Mouse (Mus musculus): ENCODE measurements around the gene Cmtm8. TPM values are rescaled to one million over a fixed set of nuclear protein-coding genes. Genes with fewer than 3 reads are reported as not detected.

Cmtm8 gene
- polyA plus RNA-seq, 1 experiment from 2014 or later: 17.6 TPM

- no peak overlapping the region for H3K4me3 ChIP-seq (ENCODE audit: low read depth, low read length)
- no peaks in the 10 kb centered on the region for H3K9me3 ChIP-seq (ENCODE audit: control insufficient read depth, low read length)
- H3K36me3 ChIP-seq (ENCODE audit: control insufficient read depth, insufficient read depth, low read length): no peaks in the 10 kb centered on the region
- H3K4me2 ChIP-seq (ENCODE audit: low read depth, severe bottlenecking): no peak overlapping the region
- no peaks in the 10 kb centered on the region for H3K27me3 ChIP-seq (ENCODE audit: control insufficient read depth, insufficient read depth, low read length)
- no peak for DNase-seq (ENCODE audit: low spot score)
- ATAC-seq (ENCODE audit: insufficient number of reproducible peaks, low FRiP score, low TSS enrichment, low read depth): no peak
- no peaks in the 10 kb centered on the region for H3K4me1 ChIP-seq (ENCODE audit: control insufficient read depth, insufficient read depth, low read length)
- 96% methylated on average over 7 of the region's 7 CpGs for WGBS
- H3K9ac ChIP-seq (ENCODE audit: low read length): no peak overlapping the region
- H3K27ac ChIP-seq (replicated peaks; ENCODE audit: low read depth, low read length): no peak overlapping the region
Measured at GRCm38 (mm10) chr9:114816121-114816520, 27.8 kb downstream of the Cmtm8 start.

- 67% methylated on average over 4 of the region's 4 CpGs for WGBS
- Histone ChIP-seq H3K4me2 (ENCODE audit: low read depth, severe bottlenecking) (no peak overlapping the region), H3K4me1 (ENCODE audit: control insufficient read depth, insufficient read depth, low read length) (no peaks in the 10 kb centered on the region), H3K4me3 (ENCODE audit: low read depth, low read length) (no peak overlapping the region), H3K27ac (replicated peaks; ENCODE audit: low read depth, low read length) (no peak overlapping the region), H3K9ac (ENCODE audit: low read length) (no peak overlapping the region), H3K36me3 (ENCODE audit: control insufficient read depth, insufficient read depth, low read length) (no peaks in the 10 kb centered on the region), H3K27me3 (ENCODE audit: control insufficient read depth, insufficient read depth, low read length) (no peaks in the 10 kb centered on the region), H3K9me3 (ENCODE audit: control insufficient read depth, low read length) (no peaks in the 10 kb centered on the region)
- ATAC-seq (ENCODE audit: insufficient number of reproducible peaks, low FRiP score, low TSS enrichment, low read depth): no peak
- peak; percentile 47 for DNase-seq (ENCODE audit: low spot score)
Measured at GRCm38 (mm10) chr9:114815315-114815714, 28.6 kb downstream of the Cmtm8 start.

GRCm38 (mm10) chr9:114812001-114812400, 32.0 kb downstream of the Cmtm8 start:
- DNase-seq (ENCODE audit: low spot score) (no peak), ATAC-seq (ENCODE audit: insufficient number of reproducible peaks, low FRiP score, low TSS enrichment, low read depth) (no peak)
- Histone ChIP-seq H3K4me1 (ENCODE audit: control insufficient read depth, insufficient read depth, low read length) (no peaks in the 10 kb centered on the region), H3K9me3 (ENCODE audit: control insufficient read depth, low read length) (no peaks in the 10 kb centered on the region), H3K27ac (replicated peaks; ENCODE audit: low read depth, low read length) (no peak overlapping the region), H3K4me3 (ENCODE audit: low read depth, low read length) (no peak overlapping the region), H3K36me3 (ENCODE audit: control insufficient read depth, insufficient read depth, low read length) (no peaks in the 10 kb centered on the region), H3K4me2 (ENCODE audit: low read depth, severe bottlenecking) (no peak overlapping the region), H3K27me3 (ENCODE audit: control insufficient read depth, insufficient read depth, low read length) (no peaks in the 10 kb centered on the region), H3K9ac (ENCODE audit: low read length) (no peak overlapping the region)
- 82% methylated on average over 4 of the region's 4 CpGs for WGBS

- DNase-seq (ENCODE audit: low spot score): no peak
- Histone ChIP-seq H3K9me3 (ENCODE audit: control insufficient read depth, low read length) (no peaks in the 10 kb centered on the region), H3K4me1 (ENCODE audit: control insufficient read depth, insufficient read depth, low read length) (no peaks in the 10 kb centered on the region)
Measured at GRCm38 (mm10) chr9:114810837-114811236, 33.1 kb downstream of the Cmtm8 start.

GRCm38 (mm10) chr9:114808671-114809070, 35.3 kb downstream of the Cmtm8 start:
- H3K9ac ChIP-seq (ENCODE audit: low read length): no peak overlapping the region
- H3K36me3 ChIP-seq (ENCODE audit: control insufficient read depth, insufficient read depth, low read length): no peaks in the 10 kb centered on the region
- DNase-seq (ENCODE audit: low spot score) (no peak), ATAC-seq (ENCODE audit: insufficient number of reproducible peaks, low FRiP score, low TSS enrichment, low read depth) (no peak)
- H3K4me2 ChIP-seq (ENCODE audit: low read depth, severe bottlenecking): no peak overlapping the region
- H3K4me1 ChIP-seq (ENCODE audit: control insufficient read depth, insufficient read depth, low read length): no peaks in the 10 kb centered on the region
- WGBS: 84% methylated on average over 5 of the region's 5 CpGs
- H3K27me3 ChIP-seq (ENCODE audit: control insufficient read depth, insufficient read depth, low read length): no peaks in the 10 kb centered on the region
- H3K4me3 ChIP-seq (ENCODE audit: low read depth, low read length): no peak overlapping the region
- H3K9me3 ChIP-seq (ENCODE audit: control insufficient read depth, low read length): no peaks in the 10 kb centered on the region
- no peak overlapping the region for H3K27ac ChIP-seq (replicated peaks; ENCODE audit: low read depth, low read length)

More at GRCm38 (mm10) chr9:114810837-114811236, 33.1 kb downstream of the Cmtm8 start:
- Histone ChIP-seq H3K27ac (replicated peaks; ENCODE audit: low read depth, low read length) (no peak overlapping the region), H3K9ac (ENCODE audit: low read length) (no peak overlapping the region), H3K36me3 (ENCODE audit: control insufficient read depth, insufficient read depth, low read length) (no peaks in the 10 kb centered on the region), H3K4me2 (ENCODE audit: low read depth, severe bottlenecking) (no peak overlapping the region), H3K4me3 (ENCODE audit: low read depth, low read length) (no peak overlapping the region), H3K27me3 (ENCODE audit: control insufficient read depth, insufficient read depth, low read length) (no peaks in the 10 kb centered on the region)
- no peak for ATAC-seq (ENCODE audit: insufficient number of reproducible peaks, low FRiP score, low TSS enrichment, low read depth)
- WGBS: 93% methylated on average over 11 of the region's 11 CpGs

GRCm38 (mm10) chr9:114807261-114807660, 36.7 kb downstream of the Cmtm8 start:
- DNase-seq (ENCODE audit: low spot score) (no peak), ATAC-seq (ENCODE audit: insufficient number of reproducible peaks, low FRiP score, low TSS enrichment, low read depth) (no peak)
- H3K4me3 ChIP-seq (ENCODE audit: low read depth, low read length): no peak overlapping the region
- H3K9ac ChIP-seq (ENCODE audit: low read length): no peak overlapping the region
- H3K27ac ChIP-seq (replicated peaks; ENCODE audit: low read depth, low read length): no peak overlapping the region
- no peaks in the 10 kb centered on the region for H3K4me1 ChIP-seq (ENCODE audit: control insufficient read depth, insufficient read depth, low read length)
- H3K4me2 ChIP-seq (ENCODE audit: low read depth, severe bottlenecking): no peak overlapping the region
- no peaks in the 10 kb centered on the region for H3K27me3 ChIP-seq (ENCODE audit: control insufficient read depth, insufficient read depth, low read length)
- H3K9me3 ChIP-seq (ENCODE audit: control insufficient read depth, low read length): no peaks in the 10 kb centered on the region
- no peaks in the 10 kb centered on the region for H3K36me3 ChIP-seq (ENCODE audit: control insufficient read depth, insufficient read depth, low read length)
- WGBS: 69% methylated on average over 8 of the region's 8 CpGs

GRCm38 (mm10) chr9:114805151-114805671, 38.7 kb downstream of the Cmtm8 start:
- Histone ChIP-seq H3K4me1 (ENCODE audit: control insufficient read depth, insufficient read depth, low read length) (no peaks in the 10 kb centered on the region), H3K9ac (ENCODE audit: low read length) (no peak overlapping the region), H3K27me3 (ENCODE audit: control insufficient read depth, insufficient read depth, low read length) (no peaks in the 10 kb centered on the region), H3K9me3 (ENCODE audit: control insufficient read depth, low read length) (no peaks in the 10 kb centered on the region), H3K27ac (replicated peaks; ENCODE audit: low read depth, low read length) (no peak overlapping the region), H3K36me3 (ENCODE audit: control insufficient read depth, insufficient read depth, low read length) (no peaks in the 10 kb centered on the region), H3K4me3 (ENCODE audit: low read depth, low read length) (no peak overlapping the region), H3K4me2 (ENCODE audit: low read depth, severe bottlenecking) (no peak overlapping the region)
- 90% methylated on average over 19 of the region's 19 CpGs for WGBS
- no peak for DNase-seq (ENCODE audit: low spot score)
- no peak for ATAC-seq (ENCODE audit: insufficient number of reproducible peaks, low FRiP score, low TSS enrichment, low read depth)

- DNase-seq (ENCODE audit: low spot score): no peak
- Histone ChIP-seq H3K9me3 (ENCODE audit: control insufficient read depth, low read length) (no peaks in the 10 kb centered on the region), H3K4me1 (ENCODE audit: control insufficient read depth, insufficient read depth, low read length) (no peaks in the 10 kb centered on the region), H3K36me3 (ENCODE audit: control insufficient read depth, insufficient read depth, low read length) (no peaks in the 10 kb centered on the region), H3K4me3 (ENCODE audit: low read depth, low read length) (no peak overlapping the region), H3K27me3 (ENCODE audit: control insufficient read depth, insufficient read depth, low read length) (no peaks in the 10 kb centered on the region), H3K9ac (ENCODE audit: low read length) (no peak overlapping the region), H3K4me2 (ENCODE audit: low read depth, severe bottlenecking) (no peak overlapping the region), H3K27ac (replicated peaks; ENCODE audit: low read depth, low read length) (no peak overlapping the region)
- WGBS: 83% methylated on average over 1 of the region's 1 CpGs
- no peak for ATAC-seq (ENCODE audit: insufficient number of reproducible peaks, low FRiP score, low TSS enrichment, low read depth)
Measured at GRCm38 (mm10) chr9:114802191-114802590, 41.8 kb downstream of the Cmtm8 start.

- no peak overlapping the region for H3K27ac ChIP-seq (replicated peaks; ENCODE audit: low read depth, low read length)
- no peak for DNase-seq (ENCODE audit: low spot score)
- H3K9ac ChIP-seq (ENCODE audit: low read length): no peak overlapping the region
- no peak overlapping the region for H3K4me2 ChIP-seq (ENCODE audit: low read depth, severe bottlenecking)
- no peaks in the 10 kb centered on the region for H3K9me3 ChIP-seq (ENCODE audit: control insufficient read depth, low read length)
- 58% methylated on average over 15 of the region's 15 CpGs for WGBS
- no peak overlapping the region for H3K4me3 ChIP-seq (ENCODE audit: low read depth, low read length)
- no peaks in the 10 kb centered on the region for H3K27me3 ChIP-seq (ENCODE audit: control insufficient read depth, insufficient read depth, low read length)
- no peak for ATAC-seq (ENCODE audit: insufficient number of reproducible peaks, low FRiP score, low TSS enrichment, low read depth)
- no peaks in the 10 kb centered on the region for H3K36me3 ChIP-seq (ENCODE audit: control insufficient read depth, insufficient read depth, low read length)
- no peaks in the 10 kb centered on the region for H3K4me1 ChIP-seq (ENCODE audit: control insufficient read depth, insufficient read depth, low read length)
Measured at GRCm38 (mm10) chr9:114801301-114801700, 42.7 kb downstream of the Cmtm8 start.

Measured in limb, embryonic 11.5 days (tissue).